Mouse (Mus musculus): ENCODE measurements around the gene Copz2.

Copz2 gene

DNA sequence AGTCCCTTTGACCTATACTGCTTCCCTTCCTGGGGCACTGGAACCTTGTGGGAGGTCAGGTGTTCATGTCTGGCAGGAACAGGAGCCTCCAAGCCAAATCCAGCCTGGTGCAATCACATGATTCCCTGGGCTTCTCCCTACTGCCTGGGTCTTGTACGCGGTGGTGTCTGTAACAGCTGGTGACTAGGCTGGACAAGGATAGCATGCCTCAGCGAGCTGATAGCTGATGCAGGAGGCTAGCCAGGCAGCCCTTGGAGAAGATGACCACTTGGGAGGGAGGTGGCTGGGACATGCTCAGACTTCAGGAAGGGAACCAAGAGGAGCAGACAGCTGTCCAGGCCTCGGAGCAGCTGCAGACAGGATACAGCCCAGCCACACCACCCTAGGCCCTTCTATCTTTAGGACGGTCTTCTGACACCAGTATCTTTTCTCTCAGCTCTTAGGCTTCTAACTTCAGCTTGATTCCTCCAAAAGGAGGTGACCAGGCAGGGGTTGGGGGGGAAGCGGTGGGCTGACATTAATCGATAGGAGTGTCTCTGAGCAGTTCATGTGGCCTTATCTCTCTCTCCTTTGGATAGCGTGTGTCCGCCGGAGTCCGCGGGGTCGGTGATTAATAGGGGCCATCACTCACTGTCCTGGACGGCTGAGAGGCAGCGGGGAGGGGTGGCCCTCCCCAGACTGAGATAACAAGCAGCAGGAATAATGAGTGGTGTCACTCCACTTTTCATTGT, 56.9 kb downstream of the Copz2 start:
- DNase-seq (ENCODE audit: low read depth), result no peak

DNA sequence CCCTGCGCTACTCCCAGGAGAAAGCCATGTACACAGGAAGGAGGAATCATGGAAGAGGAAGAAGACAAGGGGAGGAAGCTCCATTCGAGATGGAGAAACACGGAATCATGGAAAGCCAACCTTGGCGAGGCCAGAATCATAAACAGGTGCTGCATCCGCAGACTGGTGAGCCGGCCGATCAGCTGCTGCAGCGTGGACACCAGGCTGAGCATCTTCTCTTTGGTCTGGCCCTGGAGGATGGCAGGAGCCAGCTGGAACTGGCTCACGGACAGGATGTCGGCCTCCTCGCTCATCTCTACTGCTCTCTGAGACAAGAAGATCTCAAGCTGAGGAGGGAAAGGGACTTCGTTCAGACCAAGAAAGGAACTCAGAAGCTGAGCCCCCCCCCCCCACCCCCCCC, 58.9 kb downstream of the Copz2 start:
- no peak for DNase-seq (ENCODE audit: low read depth)

GRCm38 (mm10) chr11:96910003-96910402, 60.3 kb downstream of the Copz2 start:
- peak; percentile 68 for DNase-seq (ENCODE audit: low read depth)
